Mouse (Mus musculus): ENCODE results near the gene Bcat1. TPM values are rescaled to one million over a fixed set of nuclear protein-coding genes. Genes with fewer than 3 reads are reported as not detected.

Gene Bcat1
- polyA plus RNA-seq, 1 experiment from 2014 or later = 101 TPM

- peaks cover 54% of the 10 kb centered on the region for H3K4me1 ChIP-seq (replicated peaks)
Observed at GRCm38 (mm10) chr6:145046266-145046890, 29.6 kb downstream of the Bcat1 start.

GRCm38 (mm10) chr6:145044916-145045574 is 30.9 kb downstream of the Bcat1 start:
- H3K9ac ChIP-seq = peak overlapping the region; percentile 57; the same call in 1 of the 2 replicates
- H3K4me3 ChIP-seq = peak overlapping the region; percentile 61
- H3K4me1 ChIP-seq (replicated peaks) = peaks cover 62% of the 10 kb centered on the region
- ATAC-seq (ENCODE audit: low FRiP score) = no peak
- 56% methylated on average over 20 of the region's 20 CpGs for WGBS
- H3K27ac ChIP-seq = peak overlapping the region; percentile 41; the same call in 1 of the 2 replicates
- no peaks in the 10 kb centered on the region for H3K36me3 ChIP-seq
- no peaks in the 10 kb centered on the region; the same call in 1 of the 2 replicates for H3K27me3 ChIP-seq
- H3K4me2 ChIP-seq = peak overlapping the region; percentile 94
- no peaks in the 10 kb centered on the region for H3K9me3 ChIP-seq

More at GRCm38 (mm10) chr6:145046266-145046890, 29.6 kb downstream of the Bcat1 start:
- no peak for ATAC-seq (ENCODE audit: low FRiP score)
- H3K27me3 ChIP-seq = no peaks in the 10 kb centered on the region; the same call in 1 of the 2 replicates
- peak overlapping the region; percentile 88 for H3K27ac ChIP-seq
- H3K9ac ChIP-seq = peak overlapping the region; percentile 79
- peak overlapping the region; percentile 61 for H3K4me3 ChIP-seq
- H3K4me2 ChIP-seq = peak overlapping the region; percentile 94
- no peaks in the 10 kb centered on the region for H3K9me3 ChIP-seq
- H3K36me3 ChIP-seq = no peaks in the 10 kb centered on the region
- WGBS = 60% methylated on average over 13 of the region's 13 CpGs

GRCm38 (mm10) chr6:145040732-145041131 is 35.3 kb downstream of the Bcat1 start:
- Histone ChIP-seq H3K4me2 (peak overlapping the region; percentile 28), H3K9me3 (no peaks in the 10 kb centered on the region), H3K36me3 (peaks cover 22% of the 10 kb centered on the region), H3K27me3 (no peaks in the 10 kb centered on the region), H3K27ac (no peak overlapping the region; the same call in 1 of the 2 replicates), H3K4me3 (no peak overlapping the region), H3K4me1 (replicated peaks) (peaks cover 44% of the 10 kb centered on the region), H3K9ac (peak overlapping the region; percentile 14)
- ATAC-seq (ENCODE audit: low FRiP score) = peak; percentile 34; the same call in 1 of the 2 replicates
- 11% methylated on average over 7 of the region's 7 CpGs for WGBS

GRCm38 (mm10) chr6:145037626-145038025 is 38.4 kb downstream of the Bcat1 start:
- Histone ChIP-seq H3K9ac (no peak overlapping the region), H3K4me1 (replicated peaks) (peaks cover 23% of the 10 kb centered on the region), H3K27me3 (no peaks in the 10 kb centered on the region), H3K27ac (no peak overlapping the region), H3K4me2 (no peak overlapping the region), H3K36me3 (peaks cover 41% of the 10 kb centered on the region), H3K4me3 (no peak overlapping the region), H3K9me3 (no peaks in the 10 kb centered on the region)
- no peak for ATAC-seq (ENCODE audit: low FRiP score)
- WGBS = 92% methylated on average over 1 of the region's 1 CpGs

GRCm38 (mm10) chr6:145035412-145035811 is 40.6 kb downstream of the Bcat1 start:
- Histone ChIP-seq H3K27me3 (no peaks in the 10 kb centered on the region), H3K9ac (no peak overlapping the region), H3K4me3 (no peak overlapping the region), H3K36me3 (peaks cover 60% of the 10 kb centered on the region), H3K4me2 (no peak overlapping the region), H3K9me3 (no peaks in the 10 kb centered on the region), H3K4me1 (replicated peaks) (peaks cover 1% of the 10 kb centered on the region), H3K27ac (no peak overlapping the region)
- WGBS = 94% methylated on average over 9 of the region's 9 CpGs
- ATAC-seq (ENCODE audit: low FRiP score) = no peak

- H3K4me2 ChIP-seq = no peak overlapping the region
- WGBS = 89% methylated on average over 9 of the region's 9 CpGs
- H3K27me3 ChIP-seq = no peaks in the 10 kb centered on the region
- H3K36me3 ChIP-seq = peaks cover 68% of the 10 kb centered on the region
- H3K27ac ChIP-seq = no peak overlapping the region
- no peak for ATAC-seq (ENCODE audit: low FRiP score)
- H3K9ac ChIP-seq = no peak overlapping the region
- H3K4me3 ChIP-seq = no peak overlapping the region
- no peaks in the 10 kb centered on the region for H3K4me1 ChIP-seq (replicated peaks)
- H3K9me3 ChIP-seq = no peaks in the 10 kb centered on the region
Observed at GRCm38 (mm10) chr6:145030587-145030986, 45.4 kb downstream of the Bcat1 start.

- Histone ChIP-seq H3K4me2 (no peak overlapping the region), H3K9me3 (no peaks in the 10 kb centered on the region), H3K4me3 (no peak overlapping the region), H3K27me3 (no peaks in the 10 kb centered on the region), H3K27ac (no peak overlapping the region), H3K4me1 (replicated peaks) (no peaks in the 10 kb centered on the region; the same call in 1 of the 2 replicates), H3K9ac (no peak overlapping the region), H3K36me3 (peaks cover 62% of the 10 kb centered on the region)
- ATAC-seq (ENCODE audit: low FRiP score) = no peak
- WGBS = 18% methylated on average over 8 of the region's 8 CpGs
Observed at GRCm38 (mm10) chr6:145023990-145024389, 52.0 kb downstream of the Bcat1 start.

GRCm38 (mm10) chr6:145022966-145023725 is 52.8 kb downstream of the Bcat1 start:
- no peak overlapping the region for H3K9ac ChIP-seq
- 75% methylated on average over 14 of the region's 14 CpGs for WGBS
- no peaks in the 10 kb centered on the region for H3K27me3 ChIP-seq
- no peak overlapping the region for H3K4me3 ChIP-seq
- H3K36me3 ChIP-seq = peaks cover 63% of the 10 kb centered on the region
- no peak overlapping the region for H3K4me2 ChIP-seq
- ATAC-seq (ENCODE audit: low FRiP score) = no peak
- no peaks in the 10 kb centered on the region for H3K9me3 ChIP-seq
- H3K27ac ChIP-seq = no peak overlapping the region
- H3K4me1 ChIP-seq (replicated peaks) = no peaks in the 10 kb centered on the region; the same call in 1 of the 2 replicates

- no peak overlapping the region for H3K27ac ChIP-seq
- no peak overlapping the region for H3K4me2 ChIP-seq
- 47% methylated on average over 5 of the region's 5 CpGs for WGBS
- H3K9me3 ChIP-seq = no peaks in the 10 kb centered on the region
- peaks cover 69% of the 10 kb centered on the region for H3K36me3 ChIP-seq
- no peaks in the 10 kb centered on the region for H3K27me3 ChIP-seq
- ATAC-seq (ENCODE audit: low FRiP score) = no peak
- H3K9ac ChIP-seq = no peak overlapping the region
- H3K4me1 ChIP-seq (replicated peaks) = no peaks in the 10 kb centered on the region; the same call in 1 of the 2 replicates
- no peak overlapping the region for H3K4me3 ChIP-seq
Observed at GRCm38 (mm10) chr6:145022349-145022748, 53.6 kb downstream of the Bcat1 start.

- 65% methylated on average over 4 of the region's 4 CpGs for WGBS
- H3K4me1 ChIP-seq (replicated peaks) = no peaks in the 10 kb centered on the region; the same call in 1 of the 2 replicates
- H3K9ac ChIP-seq = no peak overlapping the region
- peaks cover 77% of the 10 kb centered on the region for H3K36me3 ChIP-seq
- H3K4me2 ChIP-seq = no peak overlapping the region
- H3K27me3 ChIP-seq = no peaks in the 10 kb centered on the region
- no peak for ATAC-seq (ENCODE audit: low FRiP score)
- H3K27ac ChIP-seq = no peak overlapping the region
- H3K9me3 ChIP-seq = no peaks in the 10 kb centered on the region
- no peak overlapping the region for H3K4me3 ChIP-seq
Observed at GRCm38 (mm10) chr6:145020553-145020952, 55.4 kb downstream of the Bcat1 start.

- no peak overlapping the region for H3K27ac ChIP-seq
- no peaks in the 10 kb centered on the region; the same call in 1 of the 2 replicates for H3K4me1 ChIP-seq (replicated peaks)
- no peak overlapping the region for H3K4me2 ChIP-seq
- H3K36me3 ChIP-seq = peaks cover 84% of the 10 kb centered on the region
- H3K9me3 ChIP-seq = no peaks in the 10 kb centered on the region
- H3K27me3 ChIP-seq = no peaks in the 10 kb centered on the region
- H3K4me3 ChIP-seq = no peak overlapping the region
- H3K9ac ChIP-seq = no peak overlapping the region
- no peak for ATAC-seq (ENCODE audit: low FRiP score)
- WGBS = 77% methylated on average over 5 of the region's 5 CpGs
Observed at GRCm38 (mm10) chr6:145018295-145018694, 57.7 kb downstream of the Bcat1 start.

- no peak overlapping the region for H3K4me2 ChIP-seq
- H3K9ac ChIP-seq = no peak overlapping the region
- no peak overlapping the region for H3K4me3 ChIP-seq
- peaks cover 85% of the 10 kb centered on the region for H3K36me3 ChIP-seq
- WGBS = 88% methylated on average over 4 of the region's 4 CpGs
- ATAC-seq (ENCODE audit: low FRiP score) = no peak
- H3K27me3 ChIP-seq = no peaks in the 10 kb centered on the region
- H3K4me1 ChIP-seq (replicated peaks) = no peaks in the 10 kb centered on the region; the same call in 1 of the 2 replicates
- no peak overlapping the region for H3K27ac ChIP-seq
- H3K9me3 ChIP-seq = no peaks in the 10 kb centered on the region
Observed at GRCm38 (mm10) chr6:145017508-145017907, 58.5 kb downstream of the Bcat1 start.
